Mouse (Mus musculus): ENCODE measurements at regions not wholly inside any gene's neighbourhood (a gene's known extent, or its start where the extent isn't known, plus 50 kb on each side); places are given as distances from the start of the nearest gene placed in this dataset.

GRCm38 (mm10) chr11:121768824-121769223, 61.2 kb upstream of the Ptchd3 start:
- Histone ChIP-seq H3K4me1 (no peaks in the 10 kb centered on the region), H3K4me3 (replicated peaks) (no peak overlapping the region), H3K4me2 (replicated peaks) (no peak overlapping the region), H3K36me3 (no peaks in the 10 kb centered on the region), H3K9me3 (replicated peaks) (no peaks in the 10 kb centered on the region), H3K9ac (no peak overlapping the region), H3K27ac (replicated peaks) (no peak overlapping the region), H3K27me3 (no peaks in the 10 kb centered on the region)
- 61% methylated on average over 3 of the region's 3 CpGs for WGBS
- ATAC-seq (ENCODE audit: insufficient number of reproducible peaks, low FRiP score, low TSS enrichment, low read depth): no peak

GRCm38 (mm10) chr11:121770061-121770460, 60.0 kb upstream of the Ptchd3 start:
- no peaks in the 10 kb centered on the region for H3K27me3 ChIP-seq
- no peaks in the 10 kb centered on the region for H3K36me3 ChIP-seq
- no peak overlapping the region for H3K4me2 ChIP-seq (replicated peaks)
- ATAC-seq (ENCODE audit: insufficient number of reproducible peaks, low FRiP score, low TSS enrichment, low read depth): no peak
- H3K9me3 ChIP-seq (replicated peaks): no peaks in the 10 kb centered on the region
- H3K27ac ChIP-seq (replicated peaks): no peak overlapping the region
- H3K4me3 ChIP-seq (replicated peaks): no peak overlapping the region
- WGBS: 69% methylated on average over 1 of the region's 1 CpGs
- H3K9ac ChIP-seq: no peak overlapping the region
- H3K4me1 ChIP-seq: no peaks in the 10 kb centered on the region

- H3K9ac ChIP-seq: no peak overlapping the region
- ATAC-seq (ENCODE audit: insufficient number of reproducible peaks, low FRiP score, low TSS enrichment, low read depth): no peak
- H3K4me2 ChIP-seq (replicated peaks): no peak overlapping the region
- no peaks in the 10 kb centered on the region for H3K36me3 ChIP-seq
- no peaks in the 10 kb centered on the region for H3K27me3 ChIP-seq
- no peaks in the 10 kb centered on the region for H3K4me1 ChIP-seq
- H3K27ac ChIP-seq (replicated peaks): 0 out of 2 replicates have a peak overlapping the region, but pooled peaks have one; percentile 0
- 74% methylated on average over 5 of the region's 5 CpGs for WGBS
- H3K9me3 ChIP-seq (replicated peaks): no peaks in the 10 kb centered on the region
- H3K4me3 ChIP-seq (replicated peaks): no peak overlapping the region
Measured at GRCm38 (mm10) chr11:121776947-121777346, 53.1 kb upstream of the Ptchd3 start.

DNA sequence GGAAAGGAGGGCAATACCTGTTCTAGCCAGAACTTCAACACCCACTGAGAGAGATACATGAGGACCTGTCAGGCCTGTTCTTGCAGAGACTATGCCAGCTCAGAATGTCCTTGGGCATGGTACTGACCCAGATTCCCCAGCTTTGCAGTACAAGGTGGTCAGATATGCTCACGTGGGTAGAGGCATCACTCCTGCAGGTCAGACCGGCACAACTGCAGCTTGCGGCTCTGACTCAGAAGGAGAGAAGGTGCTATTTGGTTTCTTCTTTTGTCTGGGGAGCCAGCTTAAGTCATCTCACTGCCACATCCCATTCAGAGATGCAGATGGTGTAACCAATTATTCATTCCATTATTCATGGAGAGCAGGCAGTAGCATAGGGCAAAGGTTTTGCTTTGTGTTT, 52.5 kb upstream of the Ptchd3 start:
- no peaks in the 10 kb centered on the region for H3K27me3 ChIP-seq
- no peaks in the 10 kb centered on the region for H3K9me3 ChIP-seq (replicated peaks)
- no peak overlapping the region for H3K4me2 ChIP-seq (replicated peaks)
- 81% methylated on average over 3 of the region's 3 CpGs for WGBS
- no peak for ATAC-seq (ENCODE audit: insufficient number of reproducible peaks, low FRiP score, low TSS enrichment, low read depth)
- H3K36me3 ChIP-seq: no peaks in the 10 kb centered on the region
- no peak overlapping the region for H3K27ac ChIP-seq (replicated peaks)
- no peaks in the 10 kb centered on the region for H3K4me1 ChIP-seq
- no peak overlapping the region for H3K9ac ChIP-seq
- H3K4me3 ChIP-seq (replicated peaks): no peak overlapping the region

All from embryonic facial prominence, embryonic 15.5 days (tissue).